Mouse (Mus musculus) stomach, postnatal 0 days (tissue): ENCODE results near the gene Aida. TPM values are rescaled to one million over a fixed set of nuclear protein-coding genes. Genes with fewer than 3 reads are reported as not detected.
"Not testable (repeated sequence)": the region's sequence is repeated elsewhere in the genome, so short reads cannot be mapped to it uniquely, and the experiment has no call there.

Experiments used
- ATAC-seq: fragments of 200-750 bp; cut with Nextera tagmentation; 2 replicates; pipeline ENCODE4 v1.8.0; 2017; ENCODE audit not compliant: low FRiP score, low TSS enrichment
- DNase-seq: peaks from one replicate; pipeline ENCODE4 v3.0.0-alpha.2; 2016; ENCODE audit warnings: low spot score
- H3K27ac ChIP-seq: fragments of 300-500 bp; sonication (generic); replicated peaks from 2 replicates; pipeline ENCODE4 v1.5.1; 2014; ENCODE audit warnings: mild to moderate bottlenecking, control low read depth
- H3K27me3 ChIP-seq: fragments of 300-500 bp; sonication (generic); 2 replicates; pipeline ENCODE4 v1.6.1; 2014; ENCODE audit warnings: low read length; ENCODE audit not compliant: control insufficient read depth, insufficient read depth
- H3K36me3 ChIP-seq: fragments of 300-500 bp; sonication (generic); 2 replicates; pipeline ENCODE4 v1.6.1; 2014; ENCODE audit warnings: low read length, mixed read lengths; ENCODE audit not compliant: control insufficient read depth, insufficient read depth
- H3K4me1 ChIP-seq: fragments of 300-500 bp; sonication (generic); replicated peaks from 2 replicates; pipeline ENCODE4 v1.6.1; 2014; ENCODE audit warnings: antibody characterized with exemption; ENCODE audit not compliant: control insufficient read depth, insufficient read depth
- H3K4me2 ChIP-seq: fragments of 300-500 bp; sonication (generic); replicated peaks from 2 replicates; pipeline ENCODE4 v1.6.1; 2014; ENCODE audit warnings: low read depth, mild to moderate bottlenecking, control low read depth, moderate library complexity
- H3K4me3 ChIP-seq: fragments of 300-500 bp; sonication (generic); 2 replicates; pipeline ENCODE4 v1.5.1; 2014; ENCODE audit warnings: low read depth, low read length, control low read depth
- H3K9ac ChIP-seq: fragments of 300-500 bp; sonication (generic); 2 replicates; pipeline ENCODE4 v1.6.1; 2014; ENCODE audit warnings: mild to moderate bottlenecking, low read length, control low read depth, mixed read lengths
- H3K9me3 ChIP-seq: fragments of 300-500 bp; sonication (generic); 2 replicates; pipeline ENCODE4 v1.6.1; 2016; ENCODE audit warnings: low read length; ENCODE audit not compliant: control insufficient read depth
- CTCF ChIP-seq: IDR thresholded peaks from 2 replicates; pipeline ENCODE4 v1.5.1; 2016; ENCODE audit warnings: antibody characterized with exemption, low read depth, mild to moderate bottlenecking, moderate library complexity
- EP300 ChIP-seq: optimal IDR thresholded peaks from 2 replicates; pipeline ENCODE3; 2016; ENCODE audit warnings: antibody characterized with exemption
- WGBS: fragments of 180-500 bp; shearing (Covaris S2); extraction: QIAGEN DNeasy Blood & Tissue Kit; methylation state at CpG from one replicate; pipeline ENCODE4 v1.1.7; 2014; 5-methylcytosine and 5-hydroxymethylcytosine counted together
- polyA plus RNA-seq: library from polyadenylated mRNA; unstranded; fragments of >200 nt; fragmentation: Nextera tagmentation; extraction: Ambion mirVana; gene quantifications from 2 replicates; pipeline ENCODE4 v1.2.1, GENCODE M21; 2015

The Aida gene
- polyA plus RNA-seq, 1 experiment from 2014 or later: 21.1 TPM

GRCm38 (mm10) chr1:183323923-183324322 lies 27.5 kb downstream of the Aida start:
- Histone ChIP-seq H3K4me3 (no peak overlapping the region), H3K27ac (no peak overlapping the region), H3K9ac (no peak overlapping the region), H3K9me3 (no peaks in the 10 kb centered on the region), H3K4me1 (no peaks in the 10 kb centered on the region), H3K36me3 (peaks cover 14% of the 10 kb centered on the region), H3K4me2 (no peak overlapping the region), H3K27me3 (no peaks in the 10 kb centered on the region)
- WGBS: 95% methylated on average over 2 of the region's 2 CpGs
- no peak for ATAC-seq
- DNase-seq: no peak
- TF ChIP-seq EP300 (no peak), CTCF (no peak)

GRCm38 (mm10) chr1:183324433-183324832 lies 28.0 kb downstream of the Aida start:
- ATAC-seq: no peak

GRCm38 (mm10) chr1:183327171-183327570 lies 30.8 kb downstream of the Aida start:
- TF ChIP-seq CTCF (no peak), EP300 (no peak)
- DNase-seq (no peak), ATAC-seq (no peak)
- H3K4me1 ChIP-seq: no peaks in the 10 kb centered on the region
- peaks cover 30% of the 10 kb centered on the region for H3K36me3 ChIP-seq
- no peak overlapping the region for H3K27ac ChIP-seq
- H3K4me2 ChIP-seq: no peak overlapping the region
- no peak overlapping the region for H3K4me3 ChIP-seq
- H3K9me3 ChIP-seq: no peaks in the 10 kb centered on the region
- no peaks in the 10 kb centered on the region for H3K27me3 ChIP-seq
- H3K9ac ChIP-seq: no peak overlapping the region
- 82% methylated on average over 8 of the region's 8 CpGs for WGBS

More at GRCm38 (mm10) chr1:183324433-183324832, 28.0 kb downstream of the Aida start:
- no peak overlapping the region for H3K4me3 ChIP-seq
- no peaks in the 10 kb centered on the region for H3K27me3 ChIP-seq
- H3K9ac ChIP-seq: no peak overlapping the region
- H3K36me3 ChIP-seq: peaks cover 16% of the 10 kb centered on the region
- no peaks in the 10 kb centered on the region for H3K9me3 ChIP-seq
- H3K27ac ChIP-seq: no peak overlapping the region
- no peak for DNase-seq
- no peaks in the 10 kb centered on the region for H3K4me1 ChIP-seq
- H3K4me2 ChIP-seq: no peak overlapping the region
- TF ChIP-seq CTCF (no peak), EP300 (no peak)
- WGBS: 93% methylated on average over 6 of the region's 6 CpGs

- DNase-seq, ATAC-seq: not testable (repeated sequence)
- 100% methylated on average over 1 of the region's 1 CpGs for WGBS
These were observed 46.5 kb downstream of the Aida start for GRCm38 (mm10) chr1:183342902-183343301.

GRCm38 (mm10) chr1:183344886-183345816 lies 48.8 kb downstream of the Aida start:
- Histone ChIP-seq H3K36me3 (peaks cover 11% of the 10 kb centered on the region; the same call in 1 of the 2 replicates), H3K4me1 (no peaks in the 10 kb centered on the region), H3K9ac (peak overlapping the region; percentile 95), H3K27ac (peak overlapping the region; percentile 94), H3K9me3 (no peaks in the 10 kb centered on the region), H3K27me3 (no peaks in the 10 kb centered on the region), H3K4me2 (peak overlapping the region; percentile 72), H3K4me3 (peak overlapping the region; percentile 95)
- DNase-seq (peak; percentile 98), ATAC-seq (peak; percentile 96)
- TF ChIP-seq EP300 (no peak), CTCF (no peak)
- WGBS: under 1% methylated on average over 66 of the region's 72 CpGs

More at GRCm38 (mm10) chr1:183342902-183343301, 46.5 kb downstream of the Aida start:
- not testable (repeated sequence) for H3K4me2 ChIP-seq, H3K4me3 ChIP-seq, H3K4me1 ChIP-seq, H3K27ac ChIP-seq, H3K9ac ChIP-seq, H3K27me3 ChIP-seq, H3K9me3 ChIP-seq
- H3K36me3 ChIP-seq: peaks cover 15% of the 10 kb centered on the region

GRCm38 (mm10) chr1:183345817-183346195 lies 49.4 kb downstream of the Aida start:
- Histone ChIP-seq H3K4me3 (peak overlapping the region; percentile 95), H3K4me2 (peak overlapping the region; percentile 72), H3K27ac (peak overlapping the region; percentile 94), H3K9me3 (no peaks in the 10 kb centered on the region), H3K36me3 (peaks cover 11% of the 10 kb centered on the region; the same call in 1 of the 2 replicates), H3K4me1 (no peaks in the 10 kb centered on the region), H3K27me3 (no peaks in the 10 kb centered on the region), H3K9ac (peak overlapping the region; percentile 95)
- 5% methylated on average over 10 of the region's 10 CpGs for WGBS
- ATAC-seq: no peak
- no peak for DNase-seq
- TF ChIP-seq EP300 (no peak), CTCF (no peak)
